Mouse (Mus musculus) stomach, postnatal 0 days (tissue): ENCODE measurements around the gene Catsperg1.

Experiments
- CTCF ChIP-seq: IDR thresholded peaks from 2 replicates; pipeline ENCODE4 v1.5.1; 2016; ENCODE audit warnings: antibody characterized with exemption, low read depth, mild to moderate bottlenecking, moderate library complexity
- EP300 ChIP-seq: optimal IDR thresholded peaks from 2 replicates; pipeline ENCODE3; 2016; ENCODE audit warnings: antibody characterized with exemption

DNA sequence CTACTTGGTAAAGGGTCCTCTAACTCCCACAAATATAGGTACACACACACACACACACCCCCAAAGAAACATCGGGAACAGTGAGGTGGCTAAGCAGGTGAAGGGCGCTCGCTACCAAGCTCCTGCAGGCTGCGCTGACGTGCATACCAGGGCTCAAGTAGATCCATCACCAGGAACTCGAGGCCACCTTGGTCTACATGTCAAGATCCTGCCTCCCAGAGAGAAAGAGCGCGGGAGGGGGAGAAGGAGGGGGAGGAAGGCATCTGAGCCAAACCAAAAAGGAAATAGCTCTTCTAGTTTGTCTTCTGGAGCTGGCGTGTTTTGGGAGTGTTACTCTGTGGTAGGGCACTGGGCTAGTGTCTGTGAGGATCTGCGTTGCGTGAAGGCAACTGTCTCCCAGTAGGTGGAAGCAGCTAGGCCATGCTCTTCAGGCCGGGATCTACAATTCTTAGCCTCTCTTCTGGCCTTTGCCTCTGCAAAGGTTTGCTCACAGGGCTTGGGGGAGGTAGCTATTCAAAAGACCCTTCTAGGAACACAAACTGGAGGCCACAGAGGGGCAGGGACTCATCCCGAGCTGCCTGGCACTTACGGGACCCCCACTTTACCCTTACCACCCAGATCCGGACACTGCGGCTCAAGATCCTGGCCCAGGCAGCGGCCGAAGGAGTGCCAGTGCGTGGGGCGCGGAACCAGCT lies 32.9 kb upstream of the Catsperg1 start:
- TF ChIP-seq CTCF = no peak
- no peak for TF ChIP-seq EP300
